Comparison of ENCODE assay signal across 16 mouse cellular contexts in genomic region chr7:24516319-24516718, GRCm38 (mm10). TPM values are rescaled to one million over a fixed set of nuclear protein-coding genes. Genes with fewer than 3 reads are reported as not detected.
A peak's percentile ranks its signal among the peaks of the same experiment; 100 is the strongest.
DNase-seq lines count a peak whose midpoint lies in the region; ATAC-seq and TF ChIP-seq lines count a peak whose summit lies in the region.
"Not testable (repeated sequence)": the region's sequence is repeated elsewhere in the genome, so short reads cannot be mapped to it uniquely, and the experiment has no call there.
"Had no signal": no experiment of that assay in that cellular context is flagged by ENCODE, and none has a peak within 500 bp of the region (broad histone marks: within the 10 kb centered on the region; RNA-seq: fewer than 3 reads in every experiment).

No protein-coding gene starts in this region.

- ATAC-seq in forebrain, postnatal 0 days: peak; percentile 12; the same call in 1 of the 2 replicates
- not testable (repeated sequence) for ATAC-seq in limb, embryonic 11.5 days (ENCODE audit: insufficient number of reproducible peaks, low FRiP score, low TSS enrichment, low read depth)
- ATAC-seq in midbrain, postnatal 0 days (ENCODE audit: low FRiP score): 0 out of 2 replicates have a peak, but pooled peaks have one; percentile 14

- not testable (repeated sequence) for H3K9ac ChIP-seq in ES-Bruce4 (ENCODE audit: low read depth, poor library complexity, severe bottlenecking); forebrain, postnatal 0 days; limb, embryonic 11.5 days (ENCODE audit: low read length); midbrain, postnatal 0 days (replicated peaks; ENCODE audit: low read length, poor library complexity, severe bottlenecking)

- not testable (repeated sequence) for H3K4me2 ChIP-seq in forebrain, postnatal 0 days (ENCODE audit: low read depth); limb, embryonic 11.5 days (ENCODE audit: low read depth, severe bottlenecking); midbrain, postnatal 0 days (ENCODE audit: low read depth, low read length, poor library complexity, severe bottlenecking)

- peak; percentile 28 to 43 for DNase-seq in adrenal gland, postnatal 36 days
- peak; percentile 63 for DNase-seq in cerebellum, adult 9-11 months
- peak; percentile 64 for DNase-seq in forebrain, postnatal 0 days
- peak; percentile 51 for DNase-seq in kidney, adult 2 months
- peak; percentile 31 for DNase-seq in limb, embryonic 11.5 days (ENCODE audit: low spot score)
- peak; percentile 73 for DNase-seq in midbrain, postnatal 0 days (ENCODE audit: low spot score)
- peak; percentile 62 for DNase-seq in thymus, postnatal 4 days

- H3K4me1 ChIP-seq in ES-Bruce4 (ENCODE audit: control insufficient read depth, insufficient read depth, low read length): peaks cover 14% of the 10 kb centered on the region
- H3K4me1 ChIP-seq in forebrain, postnatal 0 days (ENCODE audit: insufficient read depth); kidney, adult 2 months (ENCODE audit: control insufficient read depth, insufficient read depth, low read length); limb, embryonic 11.5 days (ENCODE audit: control insufficient read depth, insufficient read depth, low read length); midbrain, postnatal 0 days (ENCODE audit: insufficient read depth, low read length): not testable (repeated sequence)

- WGBS in forebrain, postnatal 0 days: 57% methylated on average over 8 of the region's 8 CpGs
- WGBS in kidney, adult 2 months: 73% methylated on average over 8 of the region's 8 CpGs
- WGBS in limb, embryonic 11.5 days: 66% methylated on average over 8 of the region's 8 CpGs
- 68% methylated on average over 7 of the region's 8 CpGs for WGBS in midbrain, postnatal 0 days

- not testable (repeated sequence) for H3K9me3 ChIP-seq in ES-Bruce4 (replicated peaks; ENCODE audit: control insufficient read depth, insufficient read depth, low read length, poor library complexity, severe bottlenecking); forebrain, postnatal 0 days (ENCODE audit: low read length); limb, embryonic 11.5 days (ENCODE audit: control insufficient read depth, low read length); midbrain, postnatal 0 days (ENCODE audit: low read length)

- H3K36me3 ChIP-seq in ES-Bruce4 (ENCODE audit: control insufficient read depth, insufficient read depth, low read length, poor library complexity, severe bottlenecking); kidney, adult 2 months (ENCODE audit: control insufficient read depth, insufficient read depth, low read length); limb, embryonic 11.5 days (ENCODE audit: control insufficient read depth, insufficient read depth, low read length): not testable (repeated sequence)
- H3K36me3 ChIP-seq in forebrain, postnatal 0 days (ENCODE audit: insufficient read depth): peaks cover 18% of the 10 kb centered on the region
- peaks cover 35% of the 10 kb centered on the region for H3K36me3 ChIP-seq in midbrain, postnatal 0 days (ENCODE audit: insufficient read depth, low read length)

- not testable (repeated sequence) for H3K27me3 ChIP-seq in ES-Bruce4 (ENCODE audit: control insufficient read depth, insufficient read depth, low read length, poor library complexity, severe bottlenecking); forebrain, postnatal 0 days (ENCODE audit: insufficient read depth, low read length); kidney, adult 2 months (replicated peaks; ENCODE audit: control insufficient read depth, insufficient read depth, low read length); limb, embryonic 11.5 days (ENCODE audit: control insufficient read depth, insufficient read depth, low read length); midbrain, postnatal 0 days (ENCODE audit: insufficient read depth, low read length)

- not testable (repeated sequence) for H3K27ac ChIP-seq in ES-Bruce4 (ENCODE audit: insufficient read depth, low read length); forebrain, postnatal 0 days (ENCODE audit: low read depth, low read length); kidney, adult 2 months (ENCODE audit: insufficient read depth, low read depth, low read length); limb, embryonic 11.5 days (replicated peaks; ENCODE audit: low read depth, low read length); midbrain, postnatal 0 days (ENCODE audit: low read depth, low read length)

- TF ChIP-seq POLR2A in ES-Bruce4 (IDR thresholded peaks at IDR 0.05; ENCODE audit: insufficient read depth, low read length); kidney, adult 2 months (IDR thresholded peaks at IDR 0.05; ENCODE audit: low read depth, low read length): not testable (repeated sequence)

- TF ChIP-seq CTCF in ES-Bruce4 (IDR thresholded peaks at IDR 0.05; ENCODE audit: low read depth, low read length): peak; percentile 54
- peak; percentile 56 for TF ChIP-seq CTCF in forebrain, postnatal 0 days (IDR thresholded peaks at IDR 0.05; ENCODE audit: low read depth)
- TF ChIP-seq CTCF in kidney, adult 2 months (conservative IDR thresholded peaks at IDR 0.05; ENCODE audit: insufficient read depth, insufficient read length, low read depth, low read length): 0 out of 2 replicates have a peak, but pooled peaks have one; percentile 41
- peak; percentile 66 for TF ChIP-seq CTCF in midbrain, postnatal 0 days (IDR thresholded peaks at IDR 0.05)

- H3K4me3 ChIP-seq in ES-Bruce4 (ENCODE audit: low read depth, low read length); forebrain, postnatal 0 days (ENCODE audit: low read depth, low read length); kidney, adult 2 months (ENCODE audit: insufficient read depth, low read depth, low read length); limb, embryonic 11.5 days (ENCODE audit: low read depth, low read length); midbrain, postnatal 0 days (ENCODE audit: low read depth, low read length): not testable (repeated sequence)

- peak; percentile 5; the same call in 1 of the 2 replicates for TF ChIP-seq EP300 in ES-Bruce4 (IDR thresholded peaks at IDR 0.05; ENCODE audit: insufficient read depth, low read depth, low read length)

RNA-seq across cellular contexts. Expression of gene AC161166.1, which starts 4.1 kb away (rescaled TPM):
- polyA plus RNA-seq in ES-Bruce4 (2011; ENCODE audit: insufficient read depth, insufficient read length, low read depth, missing spikeins): not detected in 2 replicates
- total RNA-seq in adrenal gland, postnatal 36 days (2021): not detected
- not detected in 2 replicates for total RNA-seq in forebrain, postnatal 0 days (2014; rRNA removed)
- 0.13 and 0.31 TPM in 2 replicates for polyA plus RNA-seq in forebrain, postnatal 0 days (2015; fragmentation: Nextera tagmentation; extraction: Ambion mirVana)
- not detected in 2 replicates for polyA plus RNA-seq in kidney, adult 2 months (2012; rRNA removed)
- polyA plus RNA-seq in limb, embryonic 11.5 days (2014; fragmentation: Nextera tagmentation; extraction: Ambion mirVana): 0.48 and 0.52 TPM in 2 replicates
- total RNA-seq in midbrain, postnatal 0 days (2014; rRNA removed): not detected in 2 replicates
- 0.47 and 0.78 TPM in 2 replicates for polyA plus RNA-seq in midbrain, postnatal 0 days (2015; fragmentation: Nextera tagmentation; extraction: Ambion mirVana)
- total RNA-seq: hematopoietic stem cell, adult 5-6 weeks; layer of hippocampus, postnatal 25 days; left cerebral cortex, postnatal 4 days had no signal
- polyA plus RNA-seq: liver, embryonic 13.5 days; spleen, adult 2 months had no signal

RNA-seq across cellular contexts. Expression of gene Zfp428, which starts 9.5 kb away (rescaled TPM):
- polyA plus RNA-seq in ES-Bruce4 (2011; ENCODE audit: insufficient read depth, insufficient read length, low read depth, missing spikeins): 12.3 and 13.1 TPM in 2 replicates
- 1 to 10 TPM; 6.0 to 6.8 TPM for total RNA-seq in adrenal gland, postnatal 36 days (2021)
- total RNA-seq in forebrain, postnatal 0 days (2014; rRNA removed): 196 and 242 TPM in 2 replicates
- 258 and 279 TPM in 2 replicates for polyA plus RNA-seq in forebrain, postnatal 0 days (2015; fragmentation: Nextera tagmentation; extraction: Ambion mirVana)
- 9.5 and 17.1 TPM in 2 replicates for polyA plus RNA-seq in kidney, adult 2 months (2012; rRNA removed)
- polyA plus RNA-seq in limb, embryonic 11.5 days (2014; fragmentation: Nextera tagmentation; extraction: Ambion mirVana): 65.6 and 75.7 TPM in 2 replicates
- total RNA-seq in midbrain, postnatal 0 days (2014; rRNA removed): 209 and 214 TPM in 2 replicates
- polyA plus RNA-seq in midbrain, postnatal 0 days (2015; fragmentation: Nextera tagmentation; extraction: Ambion mirVana): 297 and 314 TPM in 2 replicates

RNA-seq across cellular contexts. Expression of gene Irgq, which starts 14.2 kb away (rescaled TPM):
- 7.2 and 8.2 TPM in 2 replicates for polyA plus RNA-seq in ES-Bruce4 (2011; ENCODE audit: insufficient read depth, insufficient read length, low read depth, missing spikeins)
- total RNA-seq in adrenal gland, postnatal 36 days (2021): 10 to 100 TPM; 20.4 to 24.1 TPM
- total RNA-seq in forebrain, postnatal 0 days (2014; rRNA removed): 103 and 119 TPM in 2 replicates
- polyA plus RNA-seq in forebrain, postnatal 0 days (2015; fragmentation: Nextera tagmentation; extraction: Ambion mirVana): 20.8 and 26.8 TPM in 2 replicates
- polyA plus RNA-seq in kidney, adult 2 months (2012; rRNA removed): 15.4 and 17.4 TPM in 2 replicates
- polyA plus RNA-seq in limb, embryonic 11.5 days (2014; fragmentation: Nextera tagmentation; extraction: Ambion mirVana): 7.5 and 8.1 TPM in 2 replicates
- total RNA-seq in midbrain, postnatal 0 days (2014; rRNA removed): 115 and 119 TPM in 2 replicates
- polyA plus RNA-seq in midbrain, postnatal 0 days (2015; fragmentation: Nextera tagmentation; extraction: Ambion mirVana): 21.8 and 23.9 TPM in 2 replicates

RNA-seq across cellular contexts. Expression of gene Pinlyp, which starts 29.6 kb away (rescaled TPM):
- 1.1 TPM in 1 of 2 replicates, not detected in the other for polyA plus RNA-seq in ES-Bruce4 (2011; ENCODE audit: insufficient read depth, insufficient read length, low read depth, missing spikeins)
- not detected for total RNA-seq in adrenal gland, postnatal 36 days (2021)
- 0.31 and 0.43 TPM in 2 replicates for total RNA-seq in forebrain, postnatal 0 days (2014; rRNA removed)
- polyA plus RNA-seq in forebrain, postnatal 0 days (2015; fragmentation: Nextera tagmentation; extraction: Ambion mirVana): not detected in 2 replicates
- polyA plus RNA-seq in kidney, adult 2 months (2012; rRNA removed): not detected in 2 replicates
- 0.19 TPM in 1 of 2 replicates, not detected in the other for polyA plus RNA-seq in limb, embryonic 11.5 days (2014; fragmentation: Nextera tagmentation; extraction: Ambion mirVana)
- not detected in 2 replicates for total RNA-seq in midbrain, postnatal 0 days (2014; rRNA removed)
- not detected in 2 replicates for polyA plus RNA-seq in midbrain, postnatal 0 days (2015; fragmentation: Nextera tagmentation; extraction: Ambion mirVana)
- total RNA-seq: hematopoietic stem cell, adult 5-6 weeks; layer of hippocampus, postnatal 25 days had no signal
- polyA plus RNA-seq: forebrain, embryonic 12.5 days; heart, embryonic 13.5 days; intestine, embryonic 15.5 days; liver, embryonic 13.5 days had no signal

RNA-seq across cellular contexts. Expression of gene Xrcc1, which starts 29.8 kb away (rescaled TPM):
- polyA plus RNA-seq in ES-Bruce4 (2011; ENCODE audit: insufficient read depth, insufficient read length, low read depth, missing spikeins): 84.8 and 85.8 TPM in 2 replicates
- 10 to 100 TPM; 37.6 to 41.3 TPM for total RNA-seq in adrenal gland, postnatal 36 days (2021)
- 41.1 and 49.8 TPM in 2 replicates for total RNA-seq in forebrain, postnatal 0 days (2014; rRNA removed)
- polyA plus RNA-seq in forebrain, postnatal 0 days (2015; fragmentation: Nextera tagmentation; extraction: Ambion mirVana): 42.1 and 48.6 TPM in 2 replicates
- 29.0 and 31.2 TPM in 2 replicates for polyA plus RNA-seq in kidney, adult 2 months (2012; rRNA removed)
- 141 and 148 TPM in 2 replicates for polyA plus RNA-seq in limb, embryonic 11.5 days (2014; fragmentation: Nextera tagmentation; extraction: Ambion mirVana)
- 44.6 and 51.8 TPM in 2 replicates for total RNA-seq in midbrain, postnatal 0 days (2014; rRNA removed)
- polyA plus RNA-seq in midbrain, postnatal 0 days (2015; fragmentation: Nextera tagmentation; extraction: Ambion mirVana): 41.9 and 43.3 TPM in 2 replicates
